Comparison of ENCODE assay signal across 11 mouse cellular contexts in genomic region chr6:83496009-83496752, GRCm38 (mm10). TPM values are rescaled to one million over a fixed set of nuclear protein-coding genes. Genes with fewer than 3 reads are reported as not detected.
DNase-seq lines count a peak whose midpoint lies in the region; ATAC-seq and TF ChIP-seq lines count a peak whose summit lies in the region.
"Had no signal": no experiment of that assay in that cellular context is flagged by ENCODE, and none has a peak within 500 bp of the region (broad histone marks: within the 10 kb centered on the region; RNA-seq: fewer than 3 reads in every experiment).

No protein-coding gene starts in this region.

- intact Hi-C loops in left cerebral cortex, postnatal 10 days (cut with DNase I), result no loop called here

- H3K4me3 ChIP-seq in lung, adult 2 months (replicated peaks; ENCODE audit: extremely low read depth, low read depth, low read length), result no peak overlapping the region
- H3K4me3 ChIP-seq: hindbrain, embryonic 10.5 days; liver, embryonic 13.5 days had no signal

- 0 out of 2 replicates have a peak, but pooled peaks have one; percentile 49 for ATAC-seq in cerebellum, adult (ENCODE audit: insufficient number of reproducible peaks, low FRiP score, low TSS enrichment)
- no peak for ATAC-seq in megakaryocyte progenitor cell, adult 5-6 weeks (replicated peaks; ENCODE audit: poor library complexity)

- WGBS in lung, adult 2 months, result 61% methylated on average over 9 of the region's 9 CpGs

- peaks cover 9% of the 10 kb centered on the region; the same call in 1 of the 2 replicates for H3K4me1 ChIP-seq in lung, adult 2 months (ENCODE audit: control insufficient read depth, insufficient read depth, low read length)
- H3K4me1 ChIP-seq: hindbrain, embryonic 10.5 days had no signal

- no peak for TF ChIP-seq POLR2A in lung, adult 2 months (IDR thresholded peaks at IDR 0.05; ENCODE audit: borderline replicate concordance, extremely low read depth, low read depth, low read length)

- TF ChIP-seq CTCF in lung, adult 2 months (IDR thresholded peaks at IDR 0.05; ENCODE audit: insufficient read depth, low read length), result no peak

- DNase-seq in cerebellum, adult 11 months, result no peak
- DNase-seq in lung, adult 18-20 months, result peak; percentile 44 to 60
- DNase-seq in lung, adult 2 months, result no peak
- peak; percentile 50 to 68 for DNase-seq in heart, adult 9 months (ENCODE audit: low spot score in 2 of 2)
- peak; percentile 63 for DNase-seq in skeletal muscle tissue, adult 2 months (ENCODE audit: low read depth, low spot score)
- no peak for DNase-seq in left cerebral cortex, postnatal 10 days (ENCODE audit: extremely low spot score in 1 of 2, low spot score in 2 of 2)
- DNase-seq: liver, embryonic 13.5 days; spleen, adult 18-20 months had no signal

RNA-seq across cellular contexts. Expression of gene Dguok, which starts 10.6 kb away (rescaled TPM):
- 54.9 and 55.5 TPM in 2 replicates for polyA plus RNA-seq in lung, adult 2 months (2012; rRNA removed)
- 40.2 and 51.7 TPM in 2 replicates for total RNA-seq in megakaryocyte progenitor cell, adult 5-6 weeks (2015)
- total RNA-seq in megakaryocyte progenitor cell, adult 5-6 weeks (2017), result 34.3 and 35.3 TPM in 2 replicates
- 10 to 100 TPM; 26.5 to 27.6 TPM for total RNA-seq in left cerebral cortex, postnatal 10 days (2021)

RNA-seq across cellular contexts. Expression of gene Tet3, which starts 37.3 kb away (rescaled TPM):
- 16.0 and 22.4 TPM in 2 replicates for polyA plus RNA-seq in lung, adult 2 months (2012; rRNA removed)
- 27.9 and 29.6 TPM in 2 replicates for total RNA-seq in megakaryocyte progenitor cell, adult 5-6 weeks (2015)
- total RNA-seq in megakaryocyte progenitor cell, adult 5-6 weeks (2017), result 12.2 and 14.5 TPM in 2 replicates
- total RNA-seq in left cerebral cortex, postnatal 10 days (2021), result 100 to 1,000 TPM; 105 to 114 TPM

RNA-seq across cellular contexts. Expression of gene Actg2, which starts 39.9 kb away (rescaled TPM):
- 64.6 and 108 TPM in 2 replicates for polyA plus RNA-seq in lung, adult 2 months (2012; rRNA removed)
- total RNA-seq in megakaryocyte progenitor cell, adult 5-6 weeks (2015), result not detected in 2 replicates
- not detected in 2 replicates for total RNA-seq in megakaryocyte progenitor cell, adult 5-6 weeks (2017)
- total RNA-seq in left cerebral cortex, postnatal 10 days (2021), result 1 to 10 TPM in 1 of 2 experiments, under 1 TPM in 1; 0.87 to 1.0 TPM

Comparison
In these comparisons a context has a peak if more than half of its experiments do, and no peak if none do; other contexts are left out.
1. DNase-seq: peak in lung, adult 18-20 months (2 of 2), heart, adult 9 months (2 of 2) and skeletal muscle tissue, adult 2 months (single experiment); none in cerebellum, adult 11 months (single experiment), lung, adult 2 months (single experiment) and left cerebral cortex, postnatal 10 days (0 of 2).